Mouse (Mus musculus): ENCODE data around the gene Cabp1. TPM values are rescaled to one million over a fixed set of nuclear protein-coding genes. Genes with fewer than 3 reads are reported as not detected.

The Cabp1 gene
- total and polyA plus RNA-seq, 3 experiments = 2.3 to 6.0 (median 3.9) TPM

DNA sequence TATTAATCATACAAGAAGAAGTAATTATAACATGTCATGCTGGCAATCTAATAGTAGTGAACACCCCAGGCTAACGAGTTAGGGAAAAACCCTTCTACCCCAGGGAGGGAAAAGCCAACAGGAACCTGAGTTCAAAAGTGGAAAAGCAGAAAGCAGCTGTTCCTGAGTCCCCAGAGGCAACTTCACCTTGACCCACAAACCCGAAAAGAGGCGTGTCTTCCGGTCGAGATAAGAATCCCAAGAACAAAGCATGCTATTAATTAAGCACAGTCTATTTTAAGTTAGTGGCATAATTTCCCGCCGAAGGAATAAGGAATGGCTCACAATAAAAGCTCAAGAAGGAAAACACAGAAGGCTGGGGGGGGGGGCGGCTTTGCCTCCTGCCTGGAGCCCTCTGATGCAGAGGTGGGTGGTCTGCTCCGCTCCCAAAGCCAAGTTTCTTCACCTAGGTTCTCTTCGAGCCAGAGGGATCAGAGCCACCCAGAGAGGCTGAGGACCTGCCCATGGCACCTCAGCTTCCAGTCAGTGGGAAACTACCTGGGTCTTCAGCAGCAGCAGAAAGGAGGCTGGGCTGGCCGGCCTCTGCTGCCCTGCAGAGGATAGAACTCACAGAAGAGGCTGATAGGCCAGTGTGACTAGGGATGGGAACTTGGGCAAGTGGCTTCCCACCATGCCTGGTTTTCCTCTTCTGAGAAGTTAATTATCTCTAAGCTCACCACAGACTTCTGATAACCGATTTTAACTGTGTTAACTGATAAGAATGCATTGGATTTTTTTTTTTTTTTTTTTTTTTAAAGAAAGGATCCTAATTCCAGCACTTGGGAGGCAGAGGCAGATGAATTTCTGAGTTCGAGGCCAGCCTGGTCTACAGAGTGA lies 32.9 kb downstream of the Cabp1 start:
- peak; percentile 58 to 73 for DNase-seq
- no peak for TF ChIP-seq POLR2A (IDR thresholded peaks at IDR 0.05; ENCODE audit: insufficient read depth, low read depth, low read length)
- peak; percentile 94 for TF ChIP-seq EP300 (IDR thresholded peaks at IDR 0.05; ENCODE audit: insufficient read depth, low read depth, low read length)
- Histone ChIP-seq H3K4me3 (0 out of 2 replicates have a peak overlapping the region, but pooled peaks have one; percentile 20), H3K4me1 (ENCODE audit: control insufficient read depth, insufficient read depth, low read length) (peaks cover 8% of the 10 kb centered on the region), H3K27ac (peak overlapping the region; percentile 83), H3K27me3 (ENCODE audit: control insufficient read depth, insufficient read depth, low read length) (no peaks in the 10 kb centered on the region), H3K36me3 (ENCODE audit: control insufficient read depth, insufficient read depth, low read length) (no peaks in the 10 kb centered on the region), H3K9ac (ENCODE audit: low read depth, low read length) (0 out of 2 replicates have a peak overlapping the region, but pooled peaks have one; percentile 21), H3K79me2 (replicated peaks; ENCODE audit: control insufficient read depth, insufficient read depth, low read length) (0 out of 2 replicates have a peak, but pooled peaks cover 1% of the 10 kb centered on the region)
- WGBS = 28% methylated on average over 13 of the region's 13 CpGs
- intact Hi-C loops (cut with DNase I) = loop anchor here (1.0 kb wide), 1 partner anchor 17 kb away; no protein-coding TSS in a partner anchor

DNA sequence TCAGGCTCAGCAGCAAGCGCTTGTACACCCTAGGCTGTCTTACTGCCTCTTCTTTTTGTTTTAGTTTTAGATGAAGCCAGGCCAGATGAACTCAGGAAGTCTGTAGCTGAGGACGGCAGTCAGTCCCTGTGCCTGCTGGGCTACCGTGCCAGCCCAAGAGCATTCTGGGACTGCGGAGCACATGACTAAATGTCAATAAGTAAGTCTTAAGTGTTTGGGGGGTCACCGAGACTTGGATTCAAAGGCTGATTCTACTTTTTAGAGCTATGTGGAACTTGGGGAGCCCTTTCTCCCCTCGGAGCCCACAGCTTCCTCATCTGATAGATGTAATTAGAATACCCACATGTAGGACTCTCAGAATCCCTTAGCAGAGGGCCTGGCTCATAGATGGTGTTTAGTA lies 33.5 kb downstream of the Cabp1 start:
- no peak overlapping the region for H3K9ac ChIP-seq (ENCODE audit: low read depth, low read length)
- no peaks in the 10 kb centered on the region for H3K36me3 ChIP-seq (ENCODE audit: control insufficient read depth, insufficient read depth, low read length)
- no peak overlapping the region for H3K4me3 ChIP-seq
- H3K4me1 ChIP-seq (ENCODE audit: control insufficient read depth, insufficient read depth, low read length) = peaks cover 10% of the 10 kb centered on the region
- H3K27ac ChIP-seq = peak overlapping the region; percentile 77
- H3K27me3 ChIP-seq (ENCODE audit: control insufficient read depth, insufficient read depth, low read length) = no peaks in the 10 kb centered on the region
- peak in 1 of 2 experiments; percentile 21 for DNase-seq
- 0 out of 2 replicates have a peak, but pooled peaks cover 1% of the 10 kb centered on the region for H3K79me2 ChIP-seq (replicated peaks; ENCODE audit: control insufficient read depth, insufficient read depth, low read length)
- intact Hi-C loops (cut with DNase I) = loop anchor here (1.0 kb wide), 1 partner anchor 16 kb away; no protein-coding TSS in a partner anchor
- TF ChIP-seq POLR2A (IDR thresholded peaks at IDR 0.05; ENCODE audit: insufficient read depth, low read depth, low read length) (no peak), EP300 (IDR thresholded peaks at IDR 0.05; ENCODE audit: insufficient read depth, low read depth, low read length) (no peak), CTCF (IDR thresholded peaks at IDR 0.05) (no peak)
- 42% methylated on average over 6 of the region's 6 CpGs for WGBS

DNA sequence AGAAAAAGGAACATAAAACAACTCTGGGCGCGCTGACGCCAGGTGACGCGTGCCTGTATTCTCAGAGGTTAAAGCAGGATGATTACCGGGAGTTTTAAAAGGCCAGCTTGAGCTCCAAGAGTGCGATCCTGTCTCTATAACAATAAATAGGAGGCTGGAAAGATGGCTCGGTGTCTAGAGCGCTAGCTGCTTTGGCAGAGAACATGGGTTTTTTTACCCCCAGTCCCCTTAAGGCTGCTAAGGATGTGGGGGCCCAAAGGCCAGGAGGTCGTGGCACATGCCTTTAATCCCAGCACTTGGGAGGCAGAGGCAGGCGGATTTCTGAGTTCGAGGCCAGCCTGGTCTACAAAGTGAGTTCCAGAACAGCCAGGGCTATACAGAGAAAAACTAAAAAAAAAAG lies 35.0 kb downstream of the Cabp1 start:
- intact Hi-C loops (cut with DNase I) = no loop called here
- Histone ChIP-seq H3K27ac (peak overlapping the region; percentile 99), H3K9ac (ENCODE audit: low read depth, low read length) (peak overlapping the region; percentile 19; the same call in 1 of the 2 replicates), H3K36me3 (ENCODE audit: control insufficient read depth, insufficient read depth, low read length) (no peaks in the 10 kb centered on the region), H3K4me3 (peak overlapping the region; percentile 88), H3K27me3 (ENCODE audit: control insufficient read depth, insufficient read depth, low read length) (no peaks in the 10 kb centered on the region), H3K79me2 (replicated peaks; ENCODE audit: control insufficient read depth, insufficient read depth, low read length) (peaks cover 4% of the 10 kb centered on the region), H3K4me1 (ENCODE audit: control insufficient read depth, insufficient read depth, low read length) (peaks cover 16% of the 10 kb centered on the region)
- TF ChIP-seq POLR2A (IDR thresholded peaks at IDR 0.05; ENCODE audit: insufficient read depth, low read depth, low read length) (no peak), EP300 (IDR thresholded peaks at IDR 0.05; ENCODE audit: insufficient read depth, low read depth, low read length) (no peak), CTCF (IDR thresholded peaks at IDR 0.05) (no peak)
- no peak for DNase-seq
- 29% methylated on average over 12 of the region's 12 CpGs for WGBS

DNA sequence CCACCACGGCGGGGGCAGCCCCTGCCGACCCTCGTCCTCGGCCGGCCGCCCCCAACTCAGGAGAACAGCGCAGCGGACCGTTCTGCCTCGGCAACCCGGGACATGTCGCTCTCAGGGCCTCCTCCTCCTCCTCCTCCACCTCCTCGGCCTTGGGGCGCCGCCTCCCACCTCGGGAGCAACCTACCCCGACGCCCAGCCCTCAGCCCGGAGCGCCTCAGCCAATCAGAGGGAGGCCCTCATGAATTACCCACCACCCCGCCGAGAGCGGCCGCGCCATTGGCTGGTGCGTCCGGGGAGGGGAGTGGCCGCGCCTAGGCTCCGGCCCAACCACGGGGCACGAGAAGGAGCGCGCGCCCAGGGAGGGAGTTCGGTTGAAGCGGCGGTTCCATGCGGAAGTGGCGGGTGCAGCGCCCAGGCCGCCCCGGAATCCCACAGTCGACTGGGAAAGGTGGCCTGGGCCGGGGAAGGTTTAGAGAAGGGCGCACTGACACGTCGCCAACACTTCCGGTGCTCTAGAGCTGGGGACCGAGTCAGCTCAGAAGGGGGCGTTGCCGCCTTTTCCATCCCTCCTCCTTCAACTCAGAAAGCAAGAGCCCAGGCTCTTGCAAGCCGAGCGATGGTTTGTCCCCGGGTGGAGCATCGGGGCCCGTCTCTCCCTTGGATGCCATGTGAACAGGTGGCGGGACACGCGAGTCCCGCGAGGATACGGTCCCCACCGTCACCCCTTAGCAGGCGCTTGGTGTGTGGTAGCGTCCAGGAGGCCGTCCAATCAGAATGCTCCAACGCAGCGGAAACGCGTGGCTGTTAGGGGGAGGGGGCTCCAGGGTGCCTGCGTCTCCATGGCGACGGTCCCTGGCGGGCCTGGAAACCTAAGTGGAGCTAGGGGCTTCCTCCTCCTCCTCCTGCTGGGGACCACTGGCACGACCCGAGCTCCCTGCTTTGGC lies 35.9 kb downstream of the Cabp1 start, which contains the start of gene Mlec:
Gene Mlec (minus strand): TSS at position 140 of the 944 bp plus-strand sequence.
- Histone ChIP-seq H3K36me3 (ENCODE audit: control insufficient read depth, insufficient read depth, low read length) (no peaks in the 10 kb centered on the region), H3K79me2 (replicated peaks; ENCODE audit: control insufficient read depth, insufficient read depth, low read length) (peaks cover 5% of the 10 kb centered on the region), H3K4me3 (peak within 1 kb of the TSS; percentile 88), H3K9ac (ENCODE audit: low read depth, low read length) (peak within 1 kb of the TSS; percentile 95), H3K27me3 (ENCODE audit: control insufficient read depth, insufficient read depth, low read length) (no peaks in the 10 kb centered on the region), H3K27ac (peak within 1 kb of the TSS; percentile 99), H3K4me1 (ENCODE audit: control insufficient read depth, insufficient read depth, low read length) (peaks cover 18% of the 10 kb centered on the region)
- peak; percentile 99 for DNase-seq
- intact Hi-C loops (cut with DNase I) = no loop called here
- WGBS = under 1% methylated on average over 78 of the region's 78 CpGs
- TF ChIP-seq EP300 (IDR thresholded peaks at IDR 0.05; ENCODE audit: insufficient read depth, low read depth, low read length) (peak; percentile 21; the same call in 1 of the 2 replicates), CTCF (IDR thresholded peaks at IDR 0.05) (no peak), POLR2A (IDR thresholded peaks at IDR 0.05; ENCODE audit: insufficient read depth, low read depth, low read length) (peak; percentile 88)

DNA sequence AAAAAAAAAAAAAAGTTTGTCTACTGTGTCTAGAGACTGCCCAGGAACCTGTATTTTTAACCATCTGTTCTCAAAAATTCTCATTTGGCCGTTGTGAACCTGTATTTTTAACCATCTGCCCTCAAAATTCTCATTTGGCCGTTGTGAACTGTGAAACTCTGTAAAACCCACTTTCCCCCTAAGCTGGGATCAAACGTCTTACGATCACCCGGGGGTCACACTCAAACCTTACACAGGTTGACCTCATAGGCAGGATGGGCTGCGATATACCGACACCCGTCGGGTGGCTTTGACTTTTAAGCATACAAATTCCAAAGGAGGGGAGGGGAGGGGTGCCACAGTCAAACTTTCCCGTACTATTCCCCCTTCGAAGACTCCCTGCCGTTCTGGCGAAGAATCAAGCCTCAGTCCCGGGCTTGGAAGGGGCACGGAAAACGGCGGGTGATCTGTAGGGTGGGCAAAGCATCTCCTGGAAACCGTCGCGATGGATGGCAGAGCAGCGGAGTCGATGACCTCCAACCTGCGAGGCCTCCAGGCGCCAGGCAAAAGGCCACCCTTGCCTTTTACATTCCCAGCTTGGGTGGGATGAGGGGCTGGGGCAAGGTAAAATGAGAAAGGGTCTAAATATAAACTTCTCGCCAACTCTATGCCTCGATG lies 37.1 kb downstream of the Cabp1 start:
- H3K27me3 ChIP-seq (ENCODE audit: control insufficient read depth, insufficient read depth, low read length) = no peaks in the 10 kb centered on the region
- peaks cover 5% of the 10 kb centered on the region for H3K79me2 ChIP-seq (replicated peaks; ENCODE audit: control insufficient read depth, insufficient read depth, low read length)
- H3K36me3 ChIP-seq (ENCODE audit: control insufficient read depth, insufficient read depth, low read length) = no peaks in the 10 kb centered on the region
- TF ChIP-seq POLR2A (IDR thresholded peaks at IDR 0.05; ENCODE audit: insufficient read depth, low read depth, low read length) (no peak), EP300 (IDR thresholded peaks at IDR 0.05; ENCODE audit: insufficient read depth, low read depth, low read length) (no peak), CTCF (IDR thresholded peaks at IDR 0.05) (no peak)
- peak overlapping the region; percentile 95 for H3K9ac ChIP-seq (ENCODE audit: low read depth, low read length)
- H3K27ac ChIP-seq = peak overlapping the region; percentile 99
- H3K4me3 ChIP-seq = peak overlapping the region; percentile 88
- peaks cover 23% of the 10 kb centered on the region for H3K4me1 ChIP-seq (ENCODE audit: control insufficient read depth, insufficient read depth, low read length)
- WGBS = 1% methylated on average over 26 of the region's 26 CpGs
- intact Hi-C loops (cut with DNase I) = no loop called here
- no peak for DNase-seq

Data from heart, adult 2 months (tissue).